Mouse (Mus musculus) fibroblast of lung, adult 2 months (primary cell): Measurements from ENCODE around the gene Gm4567.
"Not testable (repeated sequence)": the region's sequence is repeated elsewhere in the genome, so short reads cannot be mapped to it uniquely, and the experiment has no call there.

Experiments
- DNase-seq: peaks from one replicate; pipeline ENCODE4 v3.0.0-alpha.2; 2011; ENCODE audit warnings: low read depth

The Gm4567 gene

DNA sequence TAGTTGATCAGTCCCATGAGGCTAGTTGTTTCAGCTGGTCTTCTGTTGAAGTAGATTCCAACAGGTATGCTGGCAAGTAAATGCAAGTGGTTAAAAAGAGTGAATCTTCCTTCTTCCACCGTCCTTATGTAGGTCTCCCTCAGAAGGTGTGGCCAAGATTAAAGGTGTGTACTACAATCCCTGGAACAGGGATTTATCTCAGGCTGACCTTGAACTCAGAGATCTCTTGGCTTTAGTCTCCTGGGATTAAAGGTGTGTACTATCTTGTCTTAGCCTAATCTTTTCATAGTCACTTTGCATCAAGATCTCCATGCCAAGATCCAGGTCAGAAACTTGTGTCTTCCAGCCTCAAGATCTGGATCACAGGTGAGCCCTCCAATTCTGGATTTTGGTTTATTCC is at the start of gene Gm4567:
Gm4567 (minus strand) TSS at position 101 of the 400 bp plus-strand sequence.
- not testable (repeated sequence) for DNase-seq

DNA sequence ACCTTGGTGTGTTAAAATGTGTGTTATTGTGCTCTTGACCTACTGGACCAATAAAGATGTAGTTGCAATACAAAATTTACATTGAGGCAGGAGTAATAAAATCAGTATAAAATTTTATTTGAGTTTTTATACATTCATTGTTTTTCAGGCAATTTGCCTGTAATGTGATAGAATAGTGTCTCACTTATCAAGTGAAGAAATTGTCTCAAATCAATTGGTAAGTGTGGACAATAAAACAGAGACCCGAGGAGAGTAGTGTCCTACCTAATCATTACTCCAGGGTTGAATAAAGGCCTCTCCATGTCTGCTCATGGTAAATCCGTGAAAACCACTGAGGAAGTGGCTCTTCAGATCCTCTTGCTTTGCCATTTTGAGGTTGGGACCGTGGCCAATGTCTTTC is 41.9 kb upstream of the Gm4567 start, which contains the start of gene Vmn1r157:
Vmn1r157 (plus strand) TSS at position 301 of the 400 bp plus-strand sequence.
- not testable (repeated sequence) for DNase-seq

- not testable (repeated sequence) for DNase-seq
Measured at GRCm38 (mm10) chr7:22692217-22692616, 27.3 kb downstream of the Gm4567 start, which contains the start of gene Gm8693. TSS of gene Gm8693 (minus strand) at chr7:22692317.
